Mouse (Mus musculus) brain, embryonic 14.5 days (tissue): Measurements from ENCODE around the gene Flot1.

Source experiments
- CTCF ChIP-seq: fragments of 200-500 bp; IDR thresholded peaks from 2 replicates; pipeline ENCODE4 v1.5.1; 2012; ENCODE audit warnings: inconsistent platforms, mild to moderate bottlenecking, moderate library complexity, borderline replicate concordance; ENCODE audit not compliant: insufficient read depth, insufficient read length; ENCODE audit errors: extremely low read depth
- POLR2A ChIP-seq: fragments of 200-500 bp; IDR thresholded peaks from 2 replicates; pipeline ENCODE4 v1.6.1; 2012; ENCODE audit warnings: mild to moderate bottlenecking, inconsistent platforms, borderline replicate concordance; ENCODE audit not compliant: poor library complexity, insufficient read depth, insufficient read length, severe bottlenecking; ENCODE audit errors: extremely low read depth

- peak; percentile 7; the same call in 1 of the 2 replicates for TF ChIP-seq CTCF
- no peak for TF ChIP-seq POLR2A
Observed at GRCm38 (mm10) chr17:35834696-35835422, 11.8 kb downstream of the Flot1 start.
